Mouse (Mus musculus) left cerebral cortex, postnatal 36 days (tissue): Measurements from ENCODE around the gene Pnpla2. TPM values are rescaled to one million over a fixed set of nuclear protein-coding genes. Genes with fewer than 3 reads are reported as not detected.
A peak's percentile ranks its signal among the peaks of the same experiment; 100 is the strongest.
"Not testable (repeated sequence)": the region's sequence is repeated elsewhere in the genome, so short reads cannot be mapped to it uniquely, and the experiment has no call there.

Experiments
- DNase-seq, 2 experiments: peaks; one replicate each; pipeline ENCODE4 v3.0.0; 2021 to 2022; ENCODE audit warnings: low spot score in 2 of 2, mixed read lengths in 1 of 2
- intact Hi-C: fragments of 180-260 bp; cut with DNase I; formaldehyde crosslinking; loops from one replicate; pipeline ENCODE4 v1.15.1; 2025
- total RNA-seq, 2 experiments: library from RNA; stranded (reverse); gene quantifications; 2 replicates each; pipeline ENCODE4 v1.2.3; 2021

Gene Pnpla2
- total RNA-seq, 2 experiments from 2014 or later: 28.0 to 31.7 TPM

GRCm38 (mm10) chr7:141443081-141443821, 11.7 kb upstream of the Pnpla2 start:
- DNase-seq: no peak
- intact Hi-C loops: no loop called here

GRCm38 (mm10) chr7:141443828-141444237, 11.2 kb upstream of the Pnpla2 start, which contains the start of gene Pidd1:
TSS of gene Pidd1 (minus strand) at chr7:141444025.
- intact Hi-C loops: no loop called here
- no peak for DNase-seq

- DNase-seq, intact Hi-C loops: not testable (repeated sequence)
These were observed 8.6 kb upstream of the Pnpla2 start for GRCm38 (mm10) chr7:141446374-141446773.

- intact Hi-C loops: no loop called here
- peak; percentile 98 for DNase-seq
These were observed 7.6 kb upstream of the Pnpla2 start, which contains the start of gene Rplp2 for GRCm38 (mm10) chr7:141447110-141447991. TSS of gene Rplp2 (plus strand) at chr7:141447370.

- intact Hi-C loops: no loop called here
- no peak for DNase-seq
These were observed 3.1 kb upstream of the Pnpla2 start for GRCm38 (mm10) chr7:141451928-141452327.

GRCm38 (mm10) chr7:141453636-141454035, 1.4 kb upstream of the Pnpla2 start:
- DNase-seq: no peak
- intact Hi-C loops: no loop called here

GRCm38 (mm10) chr7:141455610-141456314, 764 bp downstream of the Pnpla2 start:
- intact Hi-C loops: loop anchor here (5.0 kb wide), 1 partner anchor 43 kb away; the partner anchor contains the start of gene Gatd1
- peak; percentile 46 to 52 for DNase-seq

GRCm38 (mm10) chr7:141456739-141457138, 1.7 kb downstream of the Pnpla2 start:
- intact Hi-C loops: loop anchor here (5.0 kb wide), 1 partner anchor 44 kb away; the partner anchor contains the start of gene Gatd1
- no peak for DNase-seq

- intact Hi-C loops: loop anchor here (5.0 kb wide), 1 partner anchor 45 kb away; the partner anchor contains the start of gene Gatd1
- no peak for DNase-seq
These were observed 2.2 kb downstream of the Pnpla2 start for GRCm38 (mm10) chr7:141457236-141457635.

- intact Hi-C loops: loop anchor here (5.0 kb wide), 1 partner anchor 46 kb away; the partner anchor contains the start of gene Gatd1
- DNase-seq: peak in 1 of 2 experiments; percentile 12
These were observed 3.1 kb downstream of the Pnpla2 start for GRCm38 (mm10) chr7:141457986-141458660.

GRCm38 (mm10) chr7:141458661-141459060, 3.7 kb downstream of the Pnpla2 start:
- DNase-seq: no peak
- intact Hi-C loops: loop anchor here (5.0 kb wide), 1 partner anchor 46 kb away; the partner anchor contains the start of gene Gatd1

- intact Hi-C loops: loop anchor here (5.0 kb wide), 1 partner anchor 47 kb away; the partner anchor contains the start of gene Gatd1
- no peak for DNase-seq
These were observed 4.3 kb downstream of the Pnpla2 start for GRCm38 (mm10) chr7:141459301-141459711.

GRCm38 (mm10) chr7:141460001-141460390, 5.0 kb downstream of the Pnpla2 start:
- DNase-seq: no peak
- intact Hi-C loops: no loop called here

GRCm38 (mm10) chr7:141460391-141461113, 5.6 kb downstream of the Pnpla2 start, which contains the start of gene Cracr2b:
TSS of gene Cracr2b (plus strand) at chr7:141461094.
- no peak for DNase-seq
- intact Hi-C loops: no loop called here

GRCm38 (mm10) chr7:141461521-141462332, 6.7 kb downstream of the Pnpla2 start:
- DNase-seq: no peak
- intact Hi-C loops: no loop called here

GRCm38 (mm10) chr7:141462333-141462821, 7.4 kb downstream of the Pnpla2 start:
- no peak for DNase-seq
- intact Hi-C loops: no loop called here
